Mouse (Mus musculus): ENCODE measurements at regions not wholly inside any gene's neighbourhood (a gene's known extent, or its start where the extent isn't known, plus 50 kb on each side); places are given as distances from the start of the nearest gene placed in this dataset. TPM values are rescaled to one million over a fixed set of nuclear protein-coding genes. Genes with fewer than 3 reads are reported as not detected.

DNA sequence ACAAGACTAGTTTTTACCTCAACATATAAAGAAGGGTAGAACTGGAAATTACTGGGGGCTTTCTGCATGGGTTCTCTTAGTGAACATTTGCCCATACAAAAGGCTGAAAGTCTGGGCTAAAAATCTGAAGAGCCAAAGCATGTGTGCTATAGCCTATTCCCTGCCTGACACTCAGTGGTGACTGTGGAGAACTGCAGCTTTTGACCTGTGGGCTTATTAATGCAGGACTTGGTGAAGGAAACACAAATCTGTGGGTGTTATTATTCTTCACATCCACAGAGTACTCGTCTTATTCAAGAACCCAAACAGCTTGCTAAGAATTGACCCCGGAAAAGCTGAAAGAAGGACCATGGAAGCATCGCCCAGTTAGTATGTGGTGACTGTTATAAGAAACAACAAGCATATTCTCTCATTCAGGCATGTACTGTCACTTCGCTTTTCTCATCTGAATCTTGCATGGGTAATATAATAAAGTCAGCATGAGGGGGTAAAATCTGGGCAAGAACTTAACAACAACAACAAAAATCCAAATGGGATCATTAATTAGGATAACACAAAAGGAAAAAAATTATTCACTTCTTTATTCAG is 77.2 kb upstream of the Cypt12 start:
- no peaks in the 10 kb centered on the region for H3K36me3 ChIP-seq (ENCODE audit: insufficient read depth)
- H3K9ac ChIP-seq, result no peak overlapping the region
- peak; percentile 55 for DNase-seq
- H3K4me1 ChIP-seq (ENCODE audit: insufficient read depth), result no peaks in the 10 kb centered on the region
- no peak overlapping the region for H3K27ac ChIP-seq (ENCODE audit: low read depth)
- no peak overlapping the region for H3K4me2 ChIP-seq
- WGBS, result 53% methylated on average over 4 of the region's 4 CpGs
- TF ChIP-seq CTCF (IDR thresholded peaks at IDR 0.05; ENCODE audit: low read depth), result peak; percentile 65
- peak; percentile 76 for ATAC-seq (ENCODE audit: insufficient read depth)
- no peaks in the 10 kb centered on the region for H3K9me3 ChIP-seq (ENCODE audit: low read depth, low read length)
- no peaks in the 10 kb centered on the region for H3K27me3 ChIP-seq (ENCODE audit: insufficient read depth, low read length)
- no peak overlapping the region for H3K4me3 ChIP-seq (ENCODE audit: low read depth, low read length)

GRCm38 (mm10) chr3:17895869-17896268 is 52.3 kb upstream of the Cypt12 start:
- no peak overlapping the region for H3K9ac ChIP-seq
- WGBS, result 37% methylated on average over 2 of the region's 2 CpGs
- TF ChIP-seq CTCF (IDR thresholded peaks at IDR 0.05; ENCODE audit: low read depth), result no peak
- H3K27ac ChIP-seq (ENCODE audit: low read depth), result no peak overlapping the region
- no peak overlapping the region for H3K4me3 ChIP-seq (ENCODE audit: low read depth, low read length)
- no peak overlapping the region for H3K4me2 ChIP-seq
- H3K36me3 ChIP-seq (ENCODE audit: insufficient read depth), result no peaks in the 10 kb centered on the region
- no peaks in the 10 kb centered on the region for H3K9me3 ChIP-seq (ENCODE audit: low read depth, low read length)
- DNase-seq (no peak), ATAC-seq (ENCODE audit: insufficient read depth) (no peak)
- no peaks in the 10 kb centered on the region for H3K4me1 ChIP-seq (ENCODE audit: insufficient read depth)
- H3K27me3 ChIP-seq (ENCODE audit: insufficient read depth, low read length), result no peaks in the 10 kb centered on the region

DNA sequence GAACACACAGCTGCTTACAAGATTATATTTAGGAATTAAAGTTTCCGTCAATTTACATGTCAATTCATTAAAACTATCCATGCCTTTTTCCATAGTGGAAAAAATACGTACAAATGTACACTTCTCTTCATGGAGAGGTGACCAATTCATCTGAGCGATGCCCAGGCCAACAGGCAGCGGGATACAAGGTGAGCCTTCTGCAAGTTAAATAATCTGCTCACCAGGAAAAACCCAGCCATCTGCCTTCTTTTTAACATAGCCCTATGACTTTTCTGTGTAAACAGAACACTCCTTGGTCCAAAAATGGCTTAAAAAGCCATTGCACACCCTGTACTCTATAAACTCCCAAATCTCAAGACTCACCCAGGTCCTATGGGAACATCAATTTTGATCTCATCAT is 51.5 kb upstream of the Cypt12 start:
- Histone ChIP-seq H3K36me3 (ENCODE audit: insufficient read depth) (no peaks in the 10 kb centered on the region), H3K9ac (no peak overlapping the region), H3K27ac (ENCODE audit: low read depth) (no peak overlapping the region), H3K4me2 (no peak overlapping the region), H3K9me3 (ENCODE audit: low read depth, low read length) (no peaks in the 10 kb centered on the region), H3K4me3 (ENCODE audit: low read depth, low read length) (no peak overlapping the region), H3K27me3 (ENCODE audit: insufficient read depth, low read length) (no peaks in the 10 kb centered on the region), H3K4me1 (ENCODE audit: insufficient read depth) (no peaks in the 10 kb centered on the region)
- DNase-seq, result no peak
- ATAC-seq (ENCODE audit: insufficient read depth), result no peak
- WGBS, result 76% methylated on average over 4 of the region's 4 CpGs
- TF ChIP-seq CTCF (IDR thresholded peaks at IDR 0.05; ENCODE audit: low read depth), result no peak

Small RNA genes lying in the stretch of these regions (microRNA-seq; reads per million reads assigned to microRNA genes)
- not detected for gene Mir124a-2 (ENCODE audit: borderline number of aligned reads)
